Mouse (Mus musculus): ENCODE data around the gene Kcnh7. TPM values are rescaled to one million over a fixed set of nuclear protein-coding genes. Genes with fewer than 3 reads are reported as not detected.

Kcnh7 gene
- polyA plus RNA-seq, 1 experiment from 2014 or later = 0.16 TPM

GRCm38 (mm10) chr2:63009141-63009540 lies 174.9 kb downstream of the Kcnh7 start:
- Histone ChIP-seq H3K9me3 (ENCODE audit: control insufficient read depth, low read length) (no peaks in the 10 kb centered on the region), H3K4me1 (replicated peaks; ENCODE audit: control insufficient read depth, insufficient read depth) (no peaks in the 10 kb centered on the region), H3K9ac (ENCODE audit: low read length) (no peak overlapping the region), H3K27ac (replicated peaks) (no peak overlapping the region), H3K4me3 (ENCODE audit: low read depth, low read length) (no peak overlapping the region), H3K4me2 (replicated peaks; ENCODE audit: low read depth) (no peak overlapping the region), H3K27me3 (ENCODE audit: control insufficient read depth, insufficient read depth, low read length) (no peaks in the 10 kb centered on the region), H3K36me3 (ENCODE audit: control insufficient read depth, insufficient read depth, low read length) (no peaks in the 10 kb centered on the region)
- DNase-seq (ENCODE audit: low spot score) = no peak
- WGBS = 80% methylated on average over 4 of the region's 4 CpGs
- no peak for TF ChIP-seq CTCF (IDR thresholded peaks at IDR 0.05; ENCODE audit: low read depth)
- no peak for TF ChIP-seq EP300 (optimal IDR thresholded peaks at IDR 0.05)
- ATAC-seq (ENCODE audit: low FRiP score, low TSS enrichment) = no peak

GRCm38 (mm10) chr2:63002784-63003183 lies 181.3 kb downstream of the Kcnh7 start:
- WGBS = 83% methylated on average over 1 of the region's 1 CpGs
- TF ChIP-seq EP300 (optimal IDR thresholded peaks at IDR 0.05) (no peak), CTCF (IDR thresholded peaks at IDR 0.05; ENCODE audit: low read depth) (no peak)
- DNase-seq (ENCODE audit: low spot score) = no peak
- no peaks in the 10 kb centered on the region for H3K27me3 ChIP-seq (ENCODE audit: control insufficient read depth, insufficient read depth, low read length)
- H3K27ac ChIP-seq (replicated peaks) = no peak overlapping the region
- no peak overlapping the region for H3K9ac ChIP-seq (ENCODE audit: low read length)
- H3K4me2 ChIP-seq (replicated peaks; ENCODE audit: low read depth) = no peak overlapping the region
- H3K4me3 ChIP-seq (ENCODE audit: low read depth, low read length) = no peak overlapping the region
- no peaks in the 10 kb centered on the region for H3K36me3 ChIP-seq (ENCODE audit: control insufficient read depth, insufficient read depth, low read length)
- H3K9me3 ChIP-seq (ENCODE audit: control insufficient read depth, low read length) = no peaks in the 10 kb centered on the region
- no peaks in the 10 kb centered on the region for H3K4me1 ChIP-seq (replicated peaks; ENCODE audit: control insufficient read depth, insufficient read depth)
- ATAC-seq (ENCODE audit: low FRiP score, low TSS enrichment) = no peak

GRCm38 (mm10) chr2:62997692-62998091 lies 186.4 kb downstream of the Kcnh7 start:
- 79% methylated on average over 2 of the region's 2 CpGs for WGBS
- ATAC-seq (ENCODE audit: low FRiP score, low TSS enrichment) = no peak
- no peak for DNase-seq (ENCODE audit: low spot score)
- Histone ChIP-seq H3K27me3 (ENCODE audit: control insufficient read depth, insufficient read depth, low read length) (no peaks in the 10 kb centered on the region), H3K36me3 (ENCODE audit: control insufficient read depth, insufficient read depth, low read length) (no peaks in the 10 kb centered on the region), H3K9ac (ENCODE audit: low read length) (no peak overlapping the region), H3K27ac (replicated peaks) (no peak overlapping the region), H3K4me1 (replicated peaks; ENCODE audit: control insufficient read depth, insufficient read depth) (no peaks in the 10 kb centered on the region), H3K4me3 (ENCODE audit: low read depth, low read length) (no peak overlapping the region), H3K4me2 (replicated peaks; ENCODE audit: low read depth) (no peak overlapping the region), H3K9me3 (ENCODE audit: control insufficient read depth, low read length) (no peaks in the 10 kb centered on the region)
- TF ChIP-seq EP300 (optimal IDR thresholded peaks at IDR 0.05) (no peak), CTCF (IDR thresholded peaks at IDR 0.05; ENCODE audit: low read depth) (no peak)

GRCm38 (mm10) chr2:62988616-62989015 lies 195.5 kb downstream of the Kcnh7 start:
- no peaks in the 10 kb centered on the region for H3K4me1 ChIP-seq (replicated peaks; ENCODE audit: control insufficient read depth, insufficient read depth)
- ATAC-seq (ENCODE audit: low FRiP score, low TSS enrichment) (no peak), DNase-seq (ENCODE audit: low spot score) (no peak)
- H3K27me3 ChIP-seq (ENCODE audit: control insufficient read depth, insufficient read depth, low read length) = no peaks in the 10 kb centered on the region
- no peak overlapping the region for H3K27ac ChIP-seq (replicated peaks)
- no peak overlapping the region for H3K4me2 ChIP-seq (replicated peaks; ENCODE audit: low read depth)
- no peaks in the 10 kb centered on the region for H3K9me3 ChIP-seq (ENCODE audit: control insufficient read depth, low read length)
- H3K36me3 ChIP-seq (ENCODE audit: control insufficient read depth, insufficient read depth, low read length) = no peaks in the 10 kb centered on the region
- no peak overlapping the region for H3K4me3 ChIP-seq (ENCODE audit: low read depth, low read length)
- no peak overlapping the region for H3K9ac ChIP-seq (ENCODE audit: low read length)
- TF ChIP-seq EP300 (optimal IDR thresholded peaks at IDR 0.05) (no peak), CTCF (IDR thresholded peaks at IDR 0.05; ENCODE audit: low read depth) (no peak)

GRCm38 (mm10) chr2:62983936-62984335 lies 200.2 kb downstream of the Kcnh7 start:
- TF ChIP-seq EP300 (optimal IDR thresholded peaks at IDR 0.05) (no peak), CTCF (IDR thresholded peaks at IDR 0.05; ENCODE audit: low read depth) (no peak)
- WGBS = 46% methylated on average over 2 of the region's 2 CpGs
- Histone ChIP-seq H3K27me3 (ENCODE audit: control insufficient read depth, insufficient read depth, low read length) (no peaks in the 10 kb centered on the region), H3K9ac (ENCODE audit: low read length) (no peak overlapping the region), H3K9me3 (ENCODE audit: control insufficient read depth, low read length) (no peaks in the 10 kb centered on the region), H3K4me1 (replicated peaks; ENCODE audit: control insufficient read depth, insufficient read depth) (no peaks in the 10 kb centered on the region), H3K27ac (replicated peaks) (no peak overlapping the region), H3K4me3 (ENCODE audit: low read depth, low read length) (no peak overlapping the region), H3K36me3 (ENCODE audit: control insufficient read depth, insufficient read depth, low read length) (no peaks in the 10 kb centered on the region), H3K4me2 (replicated peaks; ENCODE audit: low read depth) (no peak overlapping the region)
- DNase-seq (ENCODE audit: low spot score) = no peak
- ATAC-seq (ENCODE audit: low FRiP score, low TSS enrichment) = no peak

GRCm38 (mm10) chr2:62935273-62935874 lies 248.7 kb downstream of the Kcnh7 start:
- no peaks in the 10 kb centered on the region for H3K4me1 ChIP-seq (replicated peaks; ENCODE audit: control insufficient read depth, insufficient read depth)
- H3K9ac ChIP-seq (ENCODE audit: low read length) = no peak overlapping the region
- no peak overlapping the region for H3K27ac ChIP-seq (replicated peaks)
- 88% methylated on average over 1 of the region's 1 CpGs for WGBS
- DNase-seq (ENCODE audit: low spot score) (no peak), ATAC-seq (ENCODE audit: low FRiP score, low TSS enrichment) (no peak)
- H3K27me3 ChIP-seq (ENCODE audit: control insufficient read depth, insufficient read depth, low read length) = no peaks in the 10 kb centered on the region
- no peaks in the 10 kb centered on the region for H3K9me3 ChIP-seq (ENCODE audit: control insufficient read depth, low read length)
- H3K36me3 ChIP-seq (ENCODE audit: control insufficient read depth, insufficient read depth, low read length) = no peaks in the 10 kb centered on the region
- no peak overlapping the region for H3K4me2 ChIP-seq (replicated peaks; ENCODE audit: low read depth)
- no peak overlapping the region for H3K4me3 ChIP-seq (ENCODE audit: low read depth, low read length)
- no peak for TF ChIP-seq CTCF (IDR thresholded peaks at IDR 0.05; ENCODE audit: low read depth)
- no peak for TF ChIP-seq EP300 (optimal IDR thresholded peaks at IDR 0.05)

Data from stomach, postnatal 0 days (tissue).